Mouse (Mus musculus): Measurements from ENCODE around the gene Eif2b5.
A peak's percentile ranks its signal among the peaks of the same experiment; 100 is the strongest.

Eif2b5 gene

DNA sequence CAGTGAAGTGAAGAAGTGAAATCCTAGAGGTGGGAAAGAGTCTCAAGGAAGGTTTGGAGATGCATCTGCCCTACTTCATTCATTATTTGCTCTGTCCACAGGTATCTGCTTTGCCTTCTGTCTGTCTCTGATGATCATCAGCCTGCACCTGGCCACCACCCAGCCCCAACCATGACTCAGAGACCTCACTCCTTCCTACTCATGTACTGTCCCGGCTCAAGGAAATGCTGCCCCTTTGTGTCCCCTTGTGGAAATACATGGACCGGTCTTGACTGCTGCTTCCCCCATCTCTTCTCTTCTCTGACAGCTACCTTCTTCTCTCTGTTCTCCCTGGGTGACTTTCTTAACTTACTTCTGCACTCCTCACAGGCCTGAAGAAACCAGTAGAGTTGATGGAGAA, 8.0 kb upstream of the Eif2b5 start:
- no peak for DNase-seq

DNA sequence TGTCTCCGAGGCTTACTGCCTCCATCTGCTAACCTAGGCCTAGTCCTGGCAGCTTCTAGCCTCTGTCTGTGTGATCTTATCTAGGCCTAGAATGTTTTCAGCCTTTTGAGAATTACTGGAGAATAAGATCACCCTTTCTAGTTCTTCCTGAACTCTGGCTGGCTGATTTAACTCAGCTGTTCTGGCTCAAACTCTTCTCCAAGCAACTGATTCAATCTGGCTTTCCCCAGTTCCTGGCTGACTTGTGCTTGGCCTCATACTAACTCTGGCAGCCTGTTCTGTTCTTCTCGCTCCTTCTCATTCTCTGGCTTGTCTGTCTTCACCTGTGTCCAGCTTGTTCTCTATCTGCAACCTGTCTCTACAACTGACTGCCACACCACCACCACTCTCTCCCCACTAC, 7.3 kb upstream of the Eif2b5 start:
- DNase-seq: no peak

DNA sequence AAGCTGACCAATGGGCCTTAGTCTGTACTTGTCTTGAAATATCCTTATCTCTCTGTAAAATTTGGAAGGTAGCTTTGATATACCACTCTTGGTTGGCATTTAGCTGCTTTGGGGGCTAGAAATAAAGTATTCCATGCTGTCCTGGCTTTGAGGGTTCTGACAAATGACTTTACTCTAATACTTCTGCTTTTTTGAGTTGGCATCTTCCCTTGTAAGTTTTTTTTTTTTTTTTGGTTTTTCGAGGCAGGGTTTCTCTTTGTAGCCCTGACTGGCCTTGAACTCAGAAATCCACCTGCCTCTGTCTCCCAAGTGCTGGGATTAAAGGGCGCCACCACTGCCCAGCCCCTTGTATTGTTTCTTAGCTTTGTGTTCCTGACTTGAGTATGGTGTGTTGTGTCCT, 5.2 kb upstream of the Eif2b5 start:
- no peak for DNase-seq

DNA sequence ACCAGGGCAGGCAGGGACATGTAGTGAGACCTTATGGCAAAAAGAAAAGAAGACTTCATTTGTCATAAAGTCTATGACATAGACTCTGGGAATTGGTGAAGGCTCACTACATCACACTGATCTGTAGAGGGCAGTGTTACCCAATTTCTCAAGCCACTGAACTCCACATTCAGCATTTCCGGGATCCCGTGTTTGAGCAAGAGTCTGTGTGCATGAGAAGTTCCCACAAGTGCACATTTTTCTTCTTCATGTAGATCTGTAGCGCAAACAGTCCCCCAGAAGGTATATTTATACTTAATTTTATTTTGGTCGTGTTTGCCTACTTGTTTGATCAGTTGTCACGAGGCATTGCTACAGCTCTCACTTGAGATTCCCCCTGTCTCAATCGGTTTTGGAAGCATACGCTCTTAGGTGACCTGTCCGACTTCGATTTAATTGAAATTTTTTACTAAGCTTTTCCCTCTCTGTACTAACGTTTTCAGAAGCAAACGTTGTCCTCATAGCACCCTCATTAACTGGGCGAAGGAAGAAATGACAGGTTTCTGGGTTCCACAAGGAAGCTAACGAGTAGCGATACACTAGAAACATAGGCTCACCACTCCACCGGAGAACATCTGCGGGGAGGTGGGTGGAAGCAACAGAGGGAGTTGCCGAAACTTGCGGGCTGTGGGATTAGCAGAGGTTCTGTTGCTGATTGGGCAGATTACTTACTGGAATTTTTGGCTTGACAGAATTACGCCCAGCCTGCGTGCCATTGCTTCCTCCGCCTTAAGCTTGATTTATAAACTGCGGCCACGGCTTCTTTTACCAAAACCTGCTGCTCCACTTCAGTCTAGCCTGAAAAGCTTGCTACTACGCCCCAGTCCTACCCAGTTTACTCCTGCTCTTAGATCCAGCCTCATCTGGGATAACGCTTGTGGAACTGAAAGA, 1.7 kb upstream of the Eif2b5 start:
- DNase-seq: peak; percentile 66

DNA sequence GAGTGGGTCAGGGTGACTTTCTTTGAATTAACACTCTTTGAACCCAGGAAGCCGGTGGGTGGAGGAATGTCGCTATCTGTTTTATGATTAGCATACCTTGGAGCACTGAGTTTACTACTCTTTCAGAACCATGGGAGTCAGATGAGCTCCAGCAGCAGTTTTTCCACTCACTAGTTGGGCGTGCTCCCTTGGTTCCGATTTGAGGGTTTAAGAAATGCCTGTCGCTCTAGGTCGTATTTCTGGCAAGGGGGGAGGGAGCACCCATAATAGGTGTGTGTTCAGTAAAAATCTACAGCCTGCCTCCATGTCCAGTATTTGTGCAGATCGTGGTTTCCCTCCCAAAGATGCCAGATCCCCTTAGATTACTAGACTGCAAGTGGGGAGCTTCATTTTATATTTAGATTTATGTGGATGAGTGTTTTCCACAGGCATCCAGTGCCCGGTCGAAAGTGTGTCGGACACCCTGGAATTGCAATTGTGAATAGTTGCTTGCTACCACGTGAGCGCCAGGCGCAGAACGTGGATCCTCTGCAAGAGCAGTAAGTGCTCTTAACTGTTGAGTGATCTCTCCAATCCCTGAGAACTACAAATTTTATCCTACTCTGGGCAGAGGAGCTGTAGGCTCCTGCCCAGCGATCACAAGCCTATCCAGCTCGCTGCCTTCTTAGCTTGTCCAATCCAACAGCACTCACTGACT, 489 bp upstream of the Eif2b5 start:
- DNase-seq: no peak

DNA sequence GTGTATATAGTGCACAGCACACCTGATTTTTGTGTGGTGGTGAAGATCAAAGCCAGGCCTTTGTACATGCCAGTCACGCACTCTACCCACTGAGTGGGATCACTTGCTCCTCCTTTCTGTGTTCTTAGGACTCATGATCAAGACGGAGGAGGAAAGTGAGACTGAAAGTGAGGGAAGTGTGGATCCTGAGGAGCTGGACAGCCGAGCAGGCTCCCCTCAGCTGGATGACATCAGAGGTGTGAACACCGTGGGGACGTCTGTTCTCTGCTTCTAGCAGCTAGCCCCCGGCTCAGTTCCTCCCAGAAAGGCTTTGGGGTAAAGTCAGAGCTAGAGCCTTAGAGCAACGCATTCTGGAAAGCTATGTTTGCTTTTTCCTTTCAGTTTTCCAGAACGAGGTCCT, 7.4 kb downstream of the Eif2b5 start:
- no peak for DNase-seq

DNA sequence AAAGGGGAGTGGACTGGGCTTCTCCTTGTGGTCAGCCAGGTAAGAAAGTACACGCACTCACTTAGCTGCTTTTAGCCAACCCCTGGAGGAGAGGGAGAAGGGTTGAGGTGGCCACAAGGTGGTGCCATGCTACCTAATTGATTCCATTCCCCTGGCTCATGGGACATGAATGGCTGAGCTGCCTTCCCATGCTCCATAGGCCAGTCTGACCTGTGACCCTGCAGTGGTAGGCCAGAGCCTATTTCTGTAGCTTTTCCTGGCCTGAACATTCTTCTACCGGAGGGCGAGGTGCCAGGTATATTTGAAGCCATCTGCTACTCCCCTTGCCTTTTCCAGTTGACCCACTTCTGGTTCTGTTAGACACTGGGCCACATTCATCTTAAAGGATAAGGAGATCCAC, 10.7 kb downstream of the Eif2b5 start:
- peak; percentile 46 for DNase-seq

DNA sequence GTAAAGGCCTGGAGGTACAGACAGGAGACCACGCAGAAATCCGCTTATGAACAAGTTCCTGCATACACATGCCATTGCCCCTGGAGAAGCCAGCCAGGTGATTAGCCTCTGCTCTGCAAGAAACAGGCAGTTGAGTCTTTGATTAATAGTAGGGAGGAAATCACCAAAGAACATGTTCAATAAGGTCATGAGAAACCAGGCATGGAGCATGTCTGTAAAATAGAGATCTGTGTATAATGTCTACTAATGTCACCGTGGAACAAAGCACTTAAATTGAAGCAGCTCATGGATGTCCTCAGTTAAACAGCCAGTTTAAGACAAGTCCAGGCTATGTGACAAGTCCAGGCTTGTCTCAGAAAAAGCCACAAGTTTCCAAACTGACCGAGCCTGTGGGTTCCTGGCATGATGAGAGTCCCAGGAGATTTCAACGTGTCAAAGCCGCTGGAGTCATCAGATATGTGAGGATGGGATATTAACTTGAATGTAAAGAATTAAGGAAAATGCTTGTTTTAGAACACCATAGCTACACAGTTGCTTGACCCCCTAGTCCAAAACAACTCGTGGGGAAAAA, 12.7 kb downstream of the Eif2b5 start:
- no peak for DNase-seq

DNA sequence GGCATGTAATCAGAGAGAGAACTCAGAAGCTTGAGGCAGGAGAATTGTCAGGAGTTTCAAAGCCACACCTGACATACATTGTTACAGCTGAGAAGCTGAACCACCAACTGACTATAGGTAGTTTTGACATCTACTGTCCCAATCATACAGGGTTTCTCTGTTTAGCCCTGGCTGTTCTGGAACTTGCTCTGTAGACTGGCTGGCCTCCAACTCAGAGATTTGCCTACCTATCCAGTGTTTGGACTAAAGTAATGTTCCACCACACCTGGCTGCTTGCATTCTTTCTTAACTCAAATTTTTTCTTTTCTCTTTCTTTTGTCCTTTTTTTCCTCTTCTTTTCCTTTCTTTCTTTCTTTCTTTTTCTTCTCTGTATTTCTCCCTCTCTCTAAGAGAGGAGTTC, 17.4 kb downstream of the Eif2b5 start:
- no peak for DNase-seq

DNA sequence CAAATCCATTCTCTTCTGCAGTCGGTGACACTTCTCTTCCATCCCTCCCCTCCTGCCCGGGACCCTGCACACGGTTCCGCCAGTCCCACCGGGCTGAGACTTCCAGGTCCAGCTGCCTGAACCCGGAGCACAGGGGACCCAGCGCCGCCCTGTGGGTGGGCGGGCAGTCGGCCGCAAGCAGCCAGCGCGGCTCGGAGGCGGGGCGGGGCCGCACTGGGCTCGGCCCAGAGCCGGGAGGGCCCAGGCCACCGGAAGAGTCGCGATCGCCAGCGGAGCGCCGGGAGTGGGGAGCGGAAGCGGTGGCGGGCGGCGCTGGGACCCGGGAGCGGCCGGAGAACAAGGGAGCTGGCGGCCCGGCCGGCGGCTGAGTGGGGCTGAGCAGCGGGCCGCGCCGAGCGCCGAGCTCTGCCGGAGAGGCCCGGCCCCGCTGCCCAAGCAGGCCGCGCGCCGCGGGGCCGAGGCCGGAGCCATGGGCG, 18.1 kb downstream of the Eif2b5 start, which contains the start of gene Dvl3:
Dvl3 (plus strand) TSS at position 257 of the 476 bp plus-strand sequence.
- peak; percentile 86 for DNase-seq

DNA sequence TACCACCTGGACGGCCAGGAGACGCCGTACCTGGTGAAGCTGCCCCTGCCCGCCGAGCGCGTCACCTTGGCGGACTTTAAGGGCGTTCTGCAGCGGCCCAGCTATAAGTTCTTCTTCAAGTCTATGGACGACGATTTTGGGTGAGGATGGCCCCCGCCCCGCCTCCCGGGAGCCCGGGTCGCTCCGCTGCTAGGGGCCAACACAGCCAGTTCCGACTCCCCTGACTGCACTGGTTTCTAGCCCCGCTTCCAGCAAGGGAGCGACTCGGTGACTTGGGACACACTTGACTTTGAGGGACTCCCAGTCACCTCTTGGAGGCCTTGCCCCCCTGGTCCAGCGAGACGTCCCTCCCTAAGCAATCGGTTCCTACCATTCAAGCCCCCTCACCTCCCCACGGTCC, 18.6 kb downstream of the Eif2b5 start:
- DNase-seq: no peak

DNA sequence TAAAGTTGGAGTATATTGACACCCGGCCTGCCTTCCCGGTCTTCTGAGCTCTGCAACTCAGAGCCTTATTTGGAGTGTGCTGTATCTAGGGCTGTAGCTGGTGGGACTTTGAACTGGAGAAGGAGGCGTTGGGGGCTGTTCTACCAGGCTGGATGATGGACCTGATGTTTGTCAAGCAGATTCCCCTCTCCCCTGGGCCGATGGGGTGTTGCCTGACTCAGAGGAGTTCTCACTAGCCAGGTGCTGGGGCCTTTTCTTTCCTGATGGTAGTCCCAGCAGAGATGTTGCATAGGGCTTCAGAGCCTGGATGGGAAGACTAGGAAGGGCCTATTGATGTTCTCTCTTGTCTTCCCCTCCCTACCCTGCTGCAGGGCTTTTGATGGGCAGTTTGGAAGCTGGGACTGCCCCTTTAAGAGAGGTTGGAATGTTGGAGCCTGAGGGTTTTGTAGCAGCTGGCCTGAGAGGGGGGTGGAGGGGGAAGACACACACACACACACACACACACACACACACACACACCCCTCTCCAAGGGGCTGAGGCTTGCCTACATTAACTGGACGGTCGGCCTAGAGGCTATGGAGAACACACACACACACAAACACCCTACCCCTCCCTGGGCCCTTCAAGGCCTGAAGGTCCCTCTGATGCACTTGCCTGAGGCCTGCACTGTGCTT, 19.2 kb downstream of the Eif2b5 start:
- no peak for DNase-seq

DNA sequence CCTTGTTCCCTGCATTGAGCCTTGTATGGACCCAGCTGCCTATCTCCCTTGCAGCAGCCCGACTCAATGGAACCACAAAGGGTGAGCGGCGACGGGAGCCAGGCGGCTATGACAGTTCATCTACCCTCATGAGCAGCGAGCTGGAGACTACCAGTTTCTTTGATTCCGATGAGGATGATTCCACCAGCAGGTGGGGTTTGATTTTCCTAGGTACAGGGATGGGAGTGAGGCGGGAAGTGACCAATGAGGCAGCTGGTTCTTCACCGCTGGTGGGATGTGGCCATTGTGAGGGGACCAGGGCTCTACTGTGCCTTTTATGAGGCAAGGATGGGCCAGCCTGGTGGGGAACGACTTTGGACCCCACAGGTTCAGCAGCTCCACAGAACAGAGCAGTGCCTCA, 25.3 kb downstream of the Eif2b5 start:
- DNase-seq: no peak

DNA sequence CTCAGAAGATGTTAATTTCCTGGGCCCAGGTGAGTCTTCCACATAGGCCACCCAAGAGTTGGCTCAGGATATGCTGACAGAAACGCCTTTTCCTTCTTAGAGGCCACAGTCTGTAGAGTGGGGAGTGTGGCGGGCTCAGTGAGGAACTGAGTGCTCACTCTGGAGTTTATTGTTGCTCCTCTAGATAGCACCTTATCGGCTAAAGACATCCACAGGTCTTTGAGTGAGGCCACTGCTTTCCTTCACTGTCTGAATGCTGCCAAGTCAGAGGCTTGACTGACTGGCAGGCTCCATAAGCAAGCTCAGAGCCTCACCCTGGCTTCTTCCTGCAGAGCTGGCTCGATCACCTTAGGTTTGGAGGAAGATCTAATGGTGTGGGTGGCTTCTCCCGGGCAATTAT, 30.2 kb downstream of the Eif2b5 start:
- no peak for DNase-seq

DNA sequence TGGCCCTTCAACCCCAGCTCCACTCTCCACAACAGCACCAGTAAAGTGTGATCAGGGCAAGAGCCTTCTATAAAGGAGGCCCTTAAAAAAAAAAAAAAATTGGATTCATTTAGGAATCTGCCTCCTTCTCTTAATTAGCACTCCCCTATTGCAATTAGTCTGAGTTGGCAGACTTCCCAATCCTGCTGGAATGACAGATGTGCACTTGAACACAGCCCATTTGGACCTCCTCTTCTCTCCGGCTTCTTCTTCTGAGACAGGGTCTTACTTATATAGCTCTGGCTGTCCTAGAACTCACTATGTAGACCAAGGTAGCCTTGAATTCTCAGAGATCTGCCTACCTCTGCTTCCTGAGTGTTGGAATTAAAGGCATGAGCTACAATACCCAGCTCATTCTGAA, 30.8 kb downstream of the Eif2b5 start:
- no peak for DNase-seq

DNA sequence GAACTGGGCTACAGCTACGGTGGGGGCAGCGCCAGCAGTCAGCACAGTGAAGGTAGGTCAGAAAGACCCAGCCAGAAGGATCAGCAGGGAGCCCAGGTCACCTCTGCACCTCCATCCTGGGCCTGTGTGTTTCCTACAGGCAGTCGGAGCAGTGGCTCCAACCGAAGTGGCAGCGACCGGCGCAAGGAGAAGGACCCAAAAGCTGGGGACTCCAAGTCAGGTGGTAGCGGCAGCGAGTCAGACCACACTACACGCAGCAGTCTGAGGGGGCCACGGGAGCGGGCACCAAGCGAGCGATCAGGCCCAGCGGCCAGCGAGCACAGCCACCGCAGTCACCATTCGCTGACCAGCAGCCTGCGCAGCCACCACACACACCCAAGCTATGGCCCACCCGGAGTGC, 32.3 kb downstream of the Eif2b5 start:
- no peak for DNase-seq

DNA sequence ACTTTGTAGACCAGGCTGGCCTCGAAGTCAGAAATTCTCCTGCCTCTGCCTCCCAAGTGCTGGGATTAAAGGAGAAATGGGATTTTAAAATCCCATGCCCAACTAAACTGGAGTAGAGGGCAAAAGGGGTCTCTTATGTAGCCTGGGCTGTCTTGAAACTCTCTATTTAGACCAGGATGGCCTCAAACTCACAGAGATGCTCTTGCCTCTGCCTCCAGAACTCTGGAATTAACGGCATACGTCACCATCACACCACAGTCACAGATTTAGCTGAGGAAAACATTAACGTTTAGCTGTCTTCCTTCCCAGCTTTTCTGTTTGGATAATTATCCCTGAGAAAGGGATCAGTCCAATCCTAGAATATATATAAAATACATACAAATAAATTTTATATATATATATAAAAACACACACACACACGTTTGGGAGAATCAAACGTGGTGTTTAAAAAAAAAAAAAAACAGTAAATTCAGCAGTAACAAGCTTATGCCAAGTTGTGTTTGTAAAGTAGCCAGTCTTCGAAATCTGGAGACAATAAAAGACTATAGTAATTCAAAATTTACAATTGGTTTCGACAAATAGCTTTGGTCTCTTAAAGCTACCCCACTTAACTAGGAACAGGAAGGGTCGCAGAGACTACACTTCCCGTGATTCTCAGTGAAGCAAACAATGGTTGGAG, 36.1 kb downstream of the Eif2b5 start:
- DNase-seq: no peak

DNA sequence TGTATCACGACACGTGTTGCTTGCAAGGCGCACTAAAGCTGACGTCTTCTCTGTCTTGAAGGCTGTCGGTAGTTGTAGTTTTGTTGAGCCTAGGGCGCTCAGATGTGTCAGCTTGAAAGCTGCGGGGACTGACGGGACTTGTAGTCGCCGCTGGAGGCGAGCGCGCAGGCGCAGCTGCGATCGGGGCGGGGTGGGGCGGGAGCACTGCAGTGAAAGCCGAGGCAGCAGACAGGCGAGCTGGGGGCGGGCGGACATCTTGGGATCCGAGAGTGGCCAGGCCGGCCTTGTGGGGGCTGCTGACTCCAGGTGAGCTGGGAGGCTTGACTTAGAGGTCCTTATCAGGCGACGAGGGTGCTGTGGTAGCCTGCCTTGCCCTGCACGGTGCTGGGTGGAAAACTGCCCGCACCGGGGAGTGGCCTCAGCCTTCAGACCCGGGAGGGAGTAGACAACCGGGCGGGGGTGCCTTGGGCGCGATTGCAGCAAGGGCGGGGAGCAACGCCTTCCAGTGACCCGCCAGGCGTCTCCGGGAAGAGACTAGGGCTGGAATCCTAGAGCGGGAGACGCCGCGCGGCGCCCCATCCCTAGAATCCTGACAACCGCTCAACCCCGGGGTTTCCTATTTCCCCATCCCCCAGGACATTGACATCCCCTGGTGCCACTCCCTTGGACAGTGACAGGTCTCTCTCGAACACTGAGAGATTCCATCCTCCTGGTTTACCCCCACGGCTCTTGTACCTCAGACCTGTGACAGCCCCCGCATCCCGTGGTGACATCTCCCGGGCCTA, 36.9 kb downstream of the Eif2b5 start, which contains the start of gene Ap2m1:
Ap2m1 (plus strand) TSS at position 183 of the 785 bp plus-strand sequence.
- DNase-seq: peak; percentile 88

DNA sequence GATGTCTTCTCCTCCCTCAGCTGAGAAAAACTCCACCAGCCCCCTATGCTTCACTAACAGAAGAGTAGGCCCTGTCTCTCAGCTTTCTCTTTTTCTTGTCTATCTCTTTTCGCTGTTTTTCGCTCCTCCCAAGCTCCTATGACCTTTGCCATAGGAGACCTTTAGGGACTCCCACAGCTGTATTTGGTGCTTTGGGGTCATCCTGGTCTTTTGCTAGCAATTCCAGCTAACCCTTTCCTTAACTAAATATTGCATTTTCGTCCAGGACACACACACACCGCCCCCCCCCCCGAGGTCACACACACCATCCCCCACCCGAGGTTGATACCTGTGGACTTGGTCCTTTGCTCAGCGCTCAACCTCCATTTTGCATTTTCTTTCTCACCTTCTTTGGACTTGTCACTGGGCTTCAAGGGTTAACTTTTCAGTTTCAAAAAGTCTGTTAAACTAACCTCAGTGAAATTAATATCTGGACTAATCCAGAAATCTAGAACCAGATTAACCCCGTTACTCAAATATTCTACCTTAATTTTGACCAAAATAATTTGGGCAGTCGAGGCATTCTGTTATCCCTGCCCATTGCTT, 37.6 kb downstream of the Eif2b5 start:
- no peak for DNase-seq

DNA sequence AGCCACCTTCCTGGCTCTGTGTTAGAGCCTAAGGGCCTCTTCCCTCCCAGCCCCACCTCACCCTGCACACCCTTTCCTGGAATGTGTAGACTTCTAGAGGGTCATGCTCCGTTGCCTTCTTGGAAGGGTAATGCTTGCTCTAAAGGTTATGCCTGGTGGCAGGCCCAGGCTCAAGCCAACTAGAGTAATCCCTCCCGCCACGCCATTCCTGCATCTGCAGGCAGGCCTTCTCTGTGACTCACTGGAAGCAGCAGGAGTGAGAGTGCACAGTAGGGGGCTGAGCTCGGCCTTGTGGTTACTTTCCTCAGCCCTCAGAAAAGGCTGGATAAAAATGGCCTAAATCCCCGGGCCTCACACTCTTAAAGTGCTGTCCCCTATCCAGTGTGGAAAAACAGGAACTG, 38.5 kb downstream of the Eif2b5 start:
- peak; percentile 53 for DNase-seq

Measured in cerebellum, adult 8-10 months (tissue).